Mouse (Mus musculus) MEL (cell line): Measurements from ENCODE around the gene Brdt.

ENCODE experiments used
- EP300 ChIP-seq, 2 experiments: IDR thresholded peaks; 2 replicates each; pipeline ENCODE4 v1.6.1; 2011; ENCODE audit warnings: improper control_type of control experiment in 2 of 2, low read length in 2 of 2, low read depth in 1 of 2, mild to moderate bottlenecking in 1 of 2
- KAT2A ChIP-seq: conservative IDR thresholded peaks from 2 replicates; pipeline ENCODE4 v1.6.1; 2012; ENCODE audit warnings: low read depth, low read length, improper control_type of control experiment, inconsistent platforms
- USF1 ChIP-seq: IDR thresholded peaks from 2 replicates; pipeline ENCODE4 v1.6.1; 2014; ENCODE audit warnings: low read depth, mild to moderate bottlenecking, inconsistent platforms, low read length, improper control_type of control experiment, moderate library complexity

DNA sequence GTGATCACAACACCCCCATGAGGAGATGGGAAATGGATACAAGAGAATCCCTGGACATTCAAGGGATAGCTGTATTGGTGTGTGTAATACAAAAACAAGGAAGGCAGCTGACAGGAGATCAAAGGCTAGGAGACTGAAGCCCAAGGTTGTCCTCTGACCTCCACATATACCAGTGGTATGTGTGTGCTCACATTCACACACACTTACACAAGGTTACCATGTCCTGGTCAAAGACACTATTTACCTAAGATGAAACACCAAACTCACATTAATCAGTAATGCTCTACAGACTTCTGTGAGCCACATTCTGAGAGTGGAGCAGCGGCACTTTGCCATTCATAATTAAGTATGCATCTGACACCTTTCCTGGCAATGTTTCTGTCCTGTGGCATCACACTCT lies 79.3 kb downstream of the Brdt start:
- TF ChIP-seq KAT2A: no peak
- TF ChIP-seq USF1: no peak
- TF ChIP-seq EP300 (IDR thresholded peaks at IDR 0.05; ENCODE audit: low read depth in 1 of 2, low read length in 2 of 2): no peak
